4 mouse cellular contexts compared by ENCODE assay signal in genomic region chr10:128087216-128087615, GRCm38 (mm10).
DNase-seq lines count a peak whose midpoint lies in the region.

No protein-coding gene starts in this region.

- DNase-seq in cerebellum, adult 18-20 months, result peak; percentile 53 to 55
- peak; percentile 27 for DNase-seq in cerebellum, adult 8-10 months
- DNase-seq in cerebellum, adult 9-11 months, result peak; percentile 52
- peak; percentile 43 to 44 for DNase-seq in cerebellum, postnatal 36 days

Comparison
In these comparisons a context has a peak if more than half of its experiments do, and no peak if none do; other contexts are left out.
1. Peak in every context shown above with its lines: DNase-seq.